Mouse (Mus musculus): ENCODE results near the gene Gm45213.

- TF ChIP-seq POLR2A (IDR thresholded peaks at IDR 0.05; ENCODE audit: low read depth, low read length), result no peak
- no peak for TF ChIP-seq CTCF (IDR thresholded peaks at IDR 0.05; ENCODE audit: borderline replicate concordance, insufficient read depth, low read length)
These were observed 64.5 kb downstream of the Gm45213 start for GRCm38 (mm10) chr7:66107930-66108329.

Data from embryonic fibroblast, embryonic 13.5 days (primary cell).